Mouse (Mus musculus) ES-E14 (cell line): Measurements from ENCODE around the gene BC024978. TPM values are rescaled to one million over a fixed set of nuclear protein-coding genes. Genes with fewer than 3 reads are reported as not detected.

Source experiments
- DNase-seq: peaks from one replicate; pipeline ENCODE4 v3.0.0-alpha.2; 2013; ENCODE audit warnings: low read depth, low spot score
- H3K27ac ChIP-seq: 2 replicates; pipeline ENCODE4 v1.5.1; 2012; ENCODE audit warnings: low read depth, mild to moderate bottlenecking, low read length, moderate library complexity, mixed read lengths; ENCODE audit not compliant: poor library complexity, insufficient read depth, severe bottlenecking
- H3K36me3 ChIP-seq: 2 replicates; pipeline ENCODE4 v1.6.1; 2012; ENCODE audit warnings: mild to moderate bottlenecking, low read length, moderate library complexity, mixed read lengths; ENCODE audit not compliant: control insufficient read depth, poor library complexity, insufficient read depth, severe bottlenecking
- H3K4me1 ChIP-seq, 2 experiments: fragments of 150-350 bp in 1 of 2; sonication (generic) in 1 of 2; 2 replicates each; pipeline ENCODE4 v1.6.1; 2012; ENCODE audit warnings: low read length in 2 of 2, mild to moderate bottlenecking in 1 of 2, mixed read lengths in 1 of 2; ENCODE audit not compliant: control insufficient read depth in 2 of 2, insufficient read depth in 2 of 2, poor library complexity in 1 of 2
- H3K4me3 ChIP-seq, 2 experiments: fragments of 150-350 bp in 1 of 2; sonication (generic) in 1 of 2; 2 replicates each; pipeline ENCODE4 v1.5.1; 2012; ENCODE audit warnings: low read length in 2 of 2, low read depth in 1 of 2, mild to moderate bottlenecking in 1 of 2, mixed read lengths in 1 of 2; ENCODE audit not compliant: insufficient read depth in 1 of 2, poor library complexity in 1 of 2, severe bottlenecking in 1 of 2
- H3K9ac ChIP-seq: 2 replicates; pipeline ENCODE4 v1.6.1; 2012; ENCODE audit warnings: low read depth, mild to moderate bottlenecking, low read length, mixed read lengths; ENCODE audit not compliant: poor library complexity, insufficient read depth, severe bottlenecking
- H3K9me3 ChIP-seq: fragments of 150-350 bp; sonication (generic); 2 replicates; pipeline ENCODE4 v1.6.1; 2012; ENCODE audit warnings: low read depth, mild to moderate bottlenecking, low read length; ENCODE audit not compliant: control insufficient read depth, insufficient read depth
- CHD2 ChIP-seq: IDR thresholded peaks from 2 replicates; pipeline ENCODE4 v1.6.1; 2014; ENCODE audit warnings: mild to moderate bottlenecking, low read depth, low read length, inconsistent platforms
- HCFC1 ChIP-seq: IDR thresholded peaks from 2 replicates; pipeline ENCODE4 v1.6.1; 2012; ENCODE audit warnings: low read length, inconsistent platforms, borderline replicate concordance; ENCODE audit not compliant: insufficient read depth
- MAFK ChIP-seq: IDR thresholded peaks from 2 replicates; pipeline ENCODE4 v1.6.1; 2014; ENCODE audit warnings: mild to moderate bottlenecking, low read depth, low read length, inconsistent platforms; ENCODE audit not compliant: insufficient read depth
- ZC3H11A ChIP-seq: IDR thresholded peaks from 2 replicates; pipeline ENCODE4 v1.6.1; 2012; ENCODE audit warnings: low read depth, mild to moderate bottlenecking, inconsistent platforms, low read length, borderline replicate concordance
- ZNF384 ChIP-seq: IDR thresholded peaks from 2 replicates; pipeline ENCODE4 v1.6.1; 2012; ENCODE audit warnings: low read depth, low read length, inconsistent platforms
- in situ Hi-C, 2 experiments: fragments of 600-800 bp; cut with MboI; formaldehyde crosslinking; loops; one replicate each; pipeline ENCODE4 v1.15.1; 2025; ENCODE audit warnings: low sequenced_read_pairs in 2 of 2, inconsistent platforms in 1 of 2; ENCODE audit not compliant: unreplicated experiment in 2 of 2
- total RNA-seq: library from RNA; depleted of rRNA; stranded (reverse); fragments of 300-350 nt; gene quantifications from 2 replicates; pipeline ENCODE4 v1.2.3, GENCODE M21; 2012

BC024978 gene
- total RNA-seq, 1 experiment, result 12.0 TPM

GRCm38 (mm10) chr7:27159256-27159655 is 36.3 kb upstream of the BC024978 start:
- TF ChIP-seq MAFK, result no peak
- no peak for TF ChIP-seq ZC3H11A
- TF ChIP-seq CHD2, result no peak
- in situ Hi-C loops, result no loop called here
- Histone ChIP-seq H3K9me3 (no peaks in the 10 kb centered on the region), H3K4me1 (peaks cover 0 to 9% of the 10 kb centered on the region in 2 experiments; a peak in 2 of 4 replicates), H3K27ac (no peak overlapping the region), H3K9ac (no peak overlapping the region), H3K36me3 (peaks cover 24% of the 10 kb centered on the region), H3K4me3 (no peak overlapping the region)
- no peak for DNase-seq

- H3K36me3 ChIP-seq, result peaks cover 24% of the 10 kb centered on the region
- H3K4me1 ChIP-seq, result peaks cover 0 to 9% of the 10 kb centered on the region in 2 experiments; a peak in 2 of 4 replicates
- H3K9me3 ChIP-seq, result no peaks in the 10 kb centered on the region
- H3K9ac ChIP-seq, result no peak overlapping the region
- no peak overlapping the region for H3K4me3 ChIP-seq
- peak; percentile 91 for DNase-seq
- in situ Hi-C loops, result no loop called here
- TF ChIP-seq ZC3H11A (0 out of 2 replicates have a peak, but pooled peaks have one; percentile 24), CHD2 (no peak), HCFC1 (peak; percentile 42; the same call in 1 of the 2 replicates)
- H3K27ac ChIP-seq, result no peak overlapping the region
These were observed 35.7 kb upstream of the BC024978 start for GRCm38 (mm10) chr7:27159882-27160281.

GRCm38 (mm10) chr7:27160921-27161320 is 34.7 kb upstream of the BC024978 start:
- Histone ChIP-seq H3K27ac (no peak overlapping the region), H3K9ac (no peak overlapping the region), H3K4me1 (peaks cover 0 to 12% of the 10 kb centered on the region in 2 experiments; a peak in 2 of 4 replicates), H3K4me3 (no peak overlapping the region), H3K36me3 (peaks cover 24% of the 10 kb centered on the region), H3K9me3 (no peaks in the 10 kb centered on the region)
- TF ChIP-seq CHD2 (no peak), MAFK (no peak), ZNF384 (no peak), HCFC1 (no peak), ZC3H11A (no peak)
- in situ Hi-C loops, result no loop called here
- no peak for DNase-seq

- H3K4me1 ChIP-seq, result peaks cover 0 to 10% of the 10 kb centered on the region in 2 experiments; a peak in 2 of 4 replicates
These were observed 33.8 kb upstream of the BC024978 start for GRCm38 (mm10) chr7:27161744-27162143.

More at GRCm38 (mm10) chr7:27161744-27162143, 33.8 kb upstream of the BC024978 start:
- Histone ChIP-seq H3K9me3 (no peaks in the 10 kb centered on the region), H3K36me3 (peaks cover 24% of the 10 kb centered on the region), H3K4me3 (no peak overlapping the region), H3K27ac (no peak overlapping the region), H3K9ac (no peak overlapping the region; the same call in 1 of the 2 replicates)
- TF ChIP-seq HCFC1 (no peak), MAFK (no peak), ZC3H11A (no peak), CHD2 (no peak), ZNF384 (no peak)
- in situ Hi-C loops, result no loop called here
- no peak for DNase-seq
